Mouse (Mus musculus): ENCODE data around the gene Spint2.

- TF ChIP-seq CTCF (IDR thresholded peaks at IDR 0.05; ENCODE audit: low read depth) (no peak), EP300 (IDR thresholded peaks at IDR 0.05; ENCODE audit: low read depth) (no peak)
These were observed 9.8 kb downstream of the Spint2 start for GRCm38 (mm10) chr7:29271687-29272465.
